Mouse (Mus musculus) midbrain, postnatal 0 days (tissue): ENCODE results near the gene Tbc1d16. TPM values are rescaled to one million over a fixed set of nuclear protein-coding genes. Genes with fewer than 3 reads are reported as not detected.
A peak's percentile ranks its signal among the peaks of the same experiment; 100 is the strongest.

Experiments
- ATAC-seq: fragments of 200-750 bp; cut with Nextera tagmentation; 2 replicates; pipeline ENCODE4 v1.8.0; 2017; ENCODE audit warnings: moderate number of reproducible peaks, mild to moderate bottlenecking, moderate TSS enrichment, moderate library complexity; ENCODE audit not compliant: low FRiP score
- DNase-seq: peaks from one replicate; pipeline ENCODE4 v3.0.0-alpha.2; 2015; ENCODE audit warnings: low spot score
- H3K27ac ChIP-seq: fragments of 300-500 bp; sonication (generic); 2 replicates; pipeline ENCODE4 v1.5.1; 2014; ENCODE audit warnings: low read depth, mild to moderate bottlenecking, low read length, mixed read lengths
- H3K27me3 ChIP-seq: fragments of 300-500 bp; sonication (generic); 2 replicates; pipeline ENCODE4 v1.6.1; 2014; ENCODE audit warnings: low read length, control low read depth, mixed read lengths; ENCODE audit not compliant: insufficient read depth
- H3K36me3 ChIP-seq: fragments of 300-500 bp; sonication (generic); 2 replicates; pipeline ENCODE4 v1.6.1; 2014; ENCODE audit warnings: low read length, control low read depth, mixed read lengths; ENCODE audit not compliant: insufficient read depth
- H3K4me1 ChIP-seq: fragments of 300-500 bp; sonication (generic); 2 replicates; pipeline ENCODE4 v1.6.1; 2014; ENCODE audit warnings: mild to moderate bottlenecking, control low read depth, antibody characterized with exemption, low read length, mixed read lengths; ENCODE audit not compliant: insufficient read depth
- H3K4me2 ChIP-seq: fragments of 300-500 bp; sonication (generic); 2 replicates; pipeline ENCODE4 v1.6.1; 2014; ENCODE audit warnings: low read depth, mild to moderate bottlenecking, low read length, mixed read lengths; ENCODE audit not compliant: poor library complexity, severe bottlenecking
- H3K4me3 ChIP-seq: fragments of 300-500 bp; sonication (generic); 2 replicates; pipeline ENCODE4 v1.5.1; 2014; ENCODE audit warnings: low read depth, mild to moderate bottlenecking, low read length, moderate library complexity
- H3K9ac ChIP-seq: fragments of 300-500 bp; sonication (generic); replicated peaks from 2 replicates; pipeline ENCODE4 v1.6.1; 2014; ENCODE audit warnings: mild to moderate bottlenecking, low read length, moderate library complexity, mixed read lengths; ENCODE audit not compliant: poor library complexity, severe bottlenecking
- H3K9me3 ChIP-seq: fragments of 300-500 bp; sonication (generic); 2 replicates; pipeline ENCODE4 v1.6.1; 2016; ENCODE audit warnings: low read length, control low read depth
- CTCF ChIP-seq: IDR thresholded peaks from 2 replicates; pipeline ENCODE4 v1.5.1; 2016; ENCODE audit warnings: antibody characterized with exemption, mild to moderate bottlenecking
- WGBS: fragments of 180-500 bp; shearing (Covaris S2); extraction: QIAGEN DNeasy Blood & Tissue Kit; methylation state at CpG from one replicate; pipeline ENCODE4 v1.1.7; 2014; 5-methylcytosine and 5-hydroxymethylcytosine counted together
- polyA plus RNA-seq: library from polyadenylated mRNA; unstranded; fragments of >200 nt; fragmentation: Nextera tagmentation; extraction: Ambion mirVana; gene quantifications from 2 replicates; pipeline ENCODE4 v1.2.1, GENCODE M21; 2015
- total RNA-seq: library from RNA; depleted of rRNA; stranded (reverse); fragments of >200 nt; gene quantifications from 2 replicates; pipeline ENCODE4 v1.2.3, GENCODE M21; 2014

Gene Tbc1d16
- total and polyA plus RNA-seq, 2 experiments from 2014 or later = 43.5 to 152 TPM

GRCm38 (mm10) chr11:119237568-119238304 is 9.4 kb upstream of the Tbc1d16 start:
- Histone ChIP-seq H3K27ac (no peak overlapping the region), H3K4me3 (no peak overlapping the region), H3K4me1 (no peaks in the 10 kb centered on the region), H3K36me3 (no peaks in the 10 kb centered on the region), H3K27me3 (no peaks in the 10 kb centered on the region), H3K9ac (no peak overlapping the region), H3K9me3 (no peaks in the 10 kb centered on the region), H3K4me2 (peak overlapping the region; percentile 42)
- ATAC-seq = no peak
- peak; percentile 27 for DNase-seq
- 48% methylated on average over 20 of the region's 20 CpGs for WGBS
- TF ChIP-seq CTCF = no peak

GRCm38 (mm10) chr11:119237007-119237406 is 8.7 kb upstream of the Tbc1d16 start:
- Histone ChIP-seq H3K36me3 (no peaks in the 10 kb centered on the region), H3K27ac (no peak overlapping the region), H3K4me1 (no peaks in the 10 kb centered on the region), H3K9me3 (no peaks in the 10 kb centered on the region), H3K9ac (no peak overlapping the region), H3K4me2 (no peak overlapping the region), H3K27me3 (no peaks in the 10 kb centered on the region), H3K4me3 (no peak overlapping the region)
- WGBS = 52% methylated on average over 3 of the region's 3 CpGs
- no peak for TF ChIP-seq CTCF
- DNase-seq (no peak), ATAC-seq (no peak)

GRCm38 (mm10) chr11:119236354-119236753 is 8.1 kb upstream of the Tbc1d16 start:
- no peak for TF ChIP-seq CTCF
- ATAC-seq (no peak), DNase-seq (no peak)
- Histone ChIP-seq H3K27me3 (no peaks in the 10 kb centered on the region), H3K27ac (no peak overlapping the region), H3K4me2 (no peak overlapping the region), H3K4me3 (no peak overlapping the region), H3K9me3 (no peaks in the 10 kb centered on the region), H3K9ac (no peak overlapping the region), H3K4me1 (no peaks in the 10 kb centered on the region), H3K36me3 (no peaks in the 10 kb centered on the region)
- WGBS = 57% methylated on average over 8 of the region's 8 CpGs

DNA sequence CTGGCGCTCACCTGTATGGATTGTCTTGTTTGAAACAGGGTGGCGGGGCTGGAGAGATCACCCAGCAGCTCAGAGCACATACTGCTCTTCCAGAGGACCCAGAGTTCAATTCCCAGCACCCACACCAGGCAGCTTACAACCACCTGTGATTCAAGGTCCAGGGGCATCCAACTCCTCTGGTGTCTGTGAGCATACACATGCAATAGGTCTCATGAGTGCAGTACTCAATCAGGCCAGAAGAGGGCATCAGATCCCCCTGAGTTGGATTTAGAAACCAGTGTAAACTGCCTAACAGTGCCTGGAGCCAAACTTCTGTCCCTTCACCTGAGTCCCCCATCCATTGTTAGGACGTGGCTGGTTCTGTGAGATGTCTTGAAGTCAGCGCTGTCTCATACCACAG is 7.3 kb upstream of the Tbc1d16 start:
- WGBS = 81% methylated on average over 4 of the region's 4 CpGs
- ATAC-seq = no peak; the same call in 1 of the 2 replicates
- no peaks in the 10 kb centered on the region for H3K4me1 ChIP-seq
- no peak overlapping the region for H3K4me3 ChIP-seq
- H3K27me3 ChIP-seq = no peaks in the 10 kb centered on the region
- peak; percentile 61 for DNase-seq
- no peaks in the 10 kb centered on the region for H3K36me3 ChIP-seq
- no peak overlapping the region for H3K4me2 ChIP-seq
- TF ChIP-seq CTCF = peak; percentile 78
- H3K27ac ChIP-seq = no peak overlapping the region
- H3K9ac ChIP-seq = no peak overlapping the region
- H3K9me3 ChIP-seq = no peaks in the 10 kb centered on the region

- no peak overlapping the region for H3K27ac ChIP-seq
- 97% methylated on average over 10 of the region's 10 CpGs for WGBS
- H3K4me2 ChIP-seq = no peak overlapping the region
- H3K4me3 ChIP-seq = no peak overlapping the region
- H3K9me3 ChIP-seq = no peaks in the 10 kb centered on the region
- no peak overlapping the region for H3K9ac ChIP-seq
- H3K4me1 ChIP-seq = no peaks in the 10 kb centered on the region; the same call in 1 of the 2 replicates
- no peak for ATAC-seq
- no peak for DNase-seq
- no peaks in the 10 kb centered on the region for H3K36me3 ChIP-seq
- TF ChIP-seq CTCF = peak; percentile 7; the same call in 1 of the 2 replicates
- H3K27me3 ChIP-seq = no peaks in the 10 kb centered on the region
Observed at GRCm38 (mm10) chr11:119234770-119235169, 6.5 kb upstream of the Tbc1d16 start.

DNA sequence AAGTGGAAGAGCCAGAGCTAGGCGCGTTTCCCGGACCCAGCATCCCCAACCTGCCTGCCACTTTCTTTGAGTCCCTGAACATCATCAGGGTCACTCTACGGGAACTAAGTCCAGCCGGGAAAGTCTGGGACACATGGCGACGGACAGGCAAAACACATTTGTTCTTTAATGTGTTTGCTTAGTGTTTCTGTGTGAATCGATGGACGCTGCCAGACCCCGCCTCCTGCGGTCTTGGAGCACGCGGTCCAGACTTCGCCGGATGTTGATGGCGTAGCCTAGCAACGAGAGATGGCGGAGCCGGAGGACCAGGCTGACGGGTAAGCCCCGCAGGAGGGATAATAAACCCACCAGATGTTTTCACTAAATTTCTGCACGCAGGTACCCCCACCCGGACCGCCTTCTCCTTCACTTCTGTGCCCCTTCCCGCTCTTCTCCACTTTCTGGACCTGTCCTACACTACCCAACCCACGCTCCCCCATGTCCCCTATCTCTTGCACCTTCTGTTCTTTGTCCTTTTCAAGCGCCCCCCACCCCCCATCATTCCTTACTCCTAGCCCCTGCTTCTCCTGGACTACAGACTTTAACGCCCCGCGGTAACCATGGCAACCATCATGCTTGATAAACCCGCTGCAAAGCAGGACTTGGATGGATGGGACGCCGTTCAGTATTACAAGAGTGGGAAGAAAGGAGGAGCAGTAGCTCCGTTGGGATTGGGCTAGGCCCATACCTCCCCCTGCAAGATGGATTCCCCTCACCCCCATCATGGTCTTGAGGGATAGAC is 737 bp upstream of the Tbc1d16 start:
- TF ChIP-seq CTCF = peak; percentile 12; the same call in 1 of the 2 replicates
- H3K9me3 ChIP-seq = no peaks in the 10 kb centered on the region
- WGBS = under 1% methylated on average over 34 of the region's 34 CpGs
- DNase-seq (peak; percentile 92), ATAC-seq (peak; percentile 87)
- no peaks in the 10 kb centered on the region for H3K27me3 ChIP-seq
- peak overlapping the region; percentile 93 for H3K4me2 ChIP-seq
- peak overlapping the region; percentile 71 for H3K27ac ChIP-seq
- peak overlapping the region; percentile 77; the same call in 1 of the 2 replicates for H3K9ac ChIP-seq
- peak overlapping the region; percentile 68 for H3K4me3 ChIP-seq
- peaks cover 16% of the 10 kb centered on the region for H3K4me1 ChIP-seq
- H3K36me3 ChIP-seq = no peaks in the 10 kb centered on the region
